Mouse (Mus musculus): ENCODE results near the gene Ppip5k1.

Ppip5k1 gene

DNA sequence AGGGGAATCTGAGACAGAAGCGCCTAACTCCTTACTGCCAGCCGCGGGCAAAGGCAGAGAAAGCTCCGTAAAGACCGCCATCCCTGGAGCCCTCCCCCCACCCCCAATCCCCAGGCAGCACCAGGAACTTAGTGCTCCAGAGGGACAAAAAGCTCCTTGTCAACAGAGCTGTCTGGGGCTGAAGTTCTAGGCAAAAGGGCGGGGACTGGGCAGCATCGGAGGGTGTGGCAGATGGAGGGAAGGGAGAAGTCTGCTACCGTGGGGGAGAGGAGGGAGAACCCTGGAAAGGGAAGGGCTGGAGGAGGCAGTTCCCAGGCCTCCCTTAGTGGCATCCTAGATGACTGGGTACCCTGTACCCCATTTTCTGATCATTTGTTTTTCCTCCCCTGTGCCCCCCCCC, 57.1 kb downstream of the Ppip5k1 start:
- DNase-seq (ENCODE audit: low read depth, low spot score), result no peak

DNA sequence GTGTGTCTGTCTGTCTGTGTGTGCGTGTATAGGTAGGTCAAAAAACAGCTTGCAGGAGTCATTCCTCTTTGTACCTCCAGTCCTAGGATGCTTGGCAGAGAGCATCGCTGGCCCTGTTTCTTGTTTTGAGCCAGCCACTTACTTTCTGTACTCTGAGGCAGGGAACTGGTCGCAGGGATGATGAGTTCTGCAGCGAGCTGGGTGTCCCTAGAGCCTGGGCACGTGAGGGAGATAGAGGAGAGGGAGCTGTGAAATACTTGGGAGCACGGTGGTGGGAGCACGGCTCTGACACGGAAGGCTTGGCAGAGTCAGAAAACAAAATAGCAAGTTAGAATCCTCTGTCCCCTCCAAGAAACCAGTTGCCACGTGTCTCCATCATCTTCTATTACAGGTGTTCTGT, 57.5 kb downstream of the Ppip5k1 start:
- DNase-seq (ENCODE audit: low read depth, low spot score), result no peak

DNA sequence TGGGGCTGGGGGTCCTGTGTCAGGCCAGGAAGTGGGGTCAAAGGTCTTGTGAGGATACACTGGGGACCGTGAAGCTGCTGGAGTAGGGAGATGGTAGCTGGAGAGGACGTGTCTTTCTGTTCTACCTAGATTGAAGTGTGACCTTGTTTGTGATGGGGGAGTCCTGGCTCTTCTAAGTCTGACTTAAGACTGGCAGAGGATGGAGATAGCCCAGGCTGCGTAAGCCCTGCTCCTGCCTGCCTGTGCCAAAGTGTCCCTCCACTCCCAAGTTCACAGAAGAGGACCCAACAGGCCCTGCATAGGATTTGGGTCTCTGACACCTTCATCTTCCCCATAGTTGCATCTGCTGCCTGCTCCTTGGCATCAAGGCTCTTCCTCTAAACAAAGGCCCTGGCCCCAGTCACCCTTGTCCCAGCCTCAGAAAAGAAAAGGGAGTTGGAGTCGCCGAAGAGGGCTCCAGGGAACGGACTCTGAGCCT, 58.4 kb downstream of the Ppip5k1 start:
- DNase-seq (ENCODE audit: low read depth, low spot score), result no peak

DNA sequence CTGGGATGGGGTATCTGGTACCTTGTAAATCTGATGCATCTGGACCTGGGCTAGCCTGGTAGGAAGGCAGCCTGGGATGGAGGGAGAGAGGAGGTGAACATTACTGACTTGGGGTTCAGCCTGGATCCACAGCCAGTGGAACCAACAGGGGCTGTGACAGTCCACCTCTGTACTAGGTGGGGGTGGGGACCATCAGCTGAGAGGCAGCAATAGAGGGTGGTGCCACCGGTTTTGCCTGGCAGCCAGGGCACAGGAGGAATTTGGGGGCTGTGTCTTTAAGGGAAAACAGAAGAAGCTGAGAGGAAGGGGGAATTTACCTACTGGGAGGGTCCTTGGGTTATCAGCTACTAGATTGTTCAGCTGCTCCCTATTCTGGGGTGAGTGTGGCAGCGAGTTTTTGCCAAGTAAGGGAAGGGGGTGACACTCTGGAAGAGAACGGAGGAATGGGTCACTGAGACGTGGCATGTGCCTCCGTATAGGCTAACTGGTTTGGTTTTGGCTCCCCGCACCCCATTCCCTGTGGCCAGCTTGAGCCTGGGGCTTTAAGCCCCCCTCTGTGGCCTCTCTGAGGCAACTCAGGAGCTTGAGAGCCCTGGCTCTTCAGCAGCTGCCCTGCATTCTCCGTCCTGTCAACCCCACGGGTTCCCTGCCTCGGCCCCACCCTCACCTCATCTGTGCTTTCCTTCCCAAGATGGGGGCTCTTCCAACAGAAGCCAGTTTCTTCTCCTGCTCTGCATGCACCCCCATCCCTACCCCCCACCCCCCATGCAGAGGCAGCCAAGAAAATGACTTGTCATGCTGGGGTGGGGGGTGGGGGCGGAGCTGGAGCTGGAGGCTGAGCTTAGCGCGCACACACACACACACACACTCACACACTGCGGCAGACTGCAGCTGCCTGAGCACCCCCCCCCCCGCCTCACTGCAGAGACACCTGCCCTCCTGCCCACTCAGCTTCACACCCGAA, 59.3 kb downstream of the Ppip5k1 start:
- DNase-seq (ENCODE audit: low read depth, low spot score), result no peak

DNA sequence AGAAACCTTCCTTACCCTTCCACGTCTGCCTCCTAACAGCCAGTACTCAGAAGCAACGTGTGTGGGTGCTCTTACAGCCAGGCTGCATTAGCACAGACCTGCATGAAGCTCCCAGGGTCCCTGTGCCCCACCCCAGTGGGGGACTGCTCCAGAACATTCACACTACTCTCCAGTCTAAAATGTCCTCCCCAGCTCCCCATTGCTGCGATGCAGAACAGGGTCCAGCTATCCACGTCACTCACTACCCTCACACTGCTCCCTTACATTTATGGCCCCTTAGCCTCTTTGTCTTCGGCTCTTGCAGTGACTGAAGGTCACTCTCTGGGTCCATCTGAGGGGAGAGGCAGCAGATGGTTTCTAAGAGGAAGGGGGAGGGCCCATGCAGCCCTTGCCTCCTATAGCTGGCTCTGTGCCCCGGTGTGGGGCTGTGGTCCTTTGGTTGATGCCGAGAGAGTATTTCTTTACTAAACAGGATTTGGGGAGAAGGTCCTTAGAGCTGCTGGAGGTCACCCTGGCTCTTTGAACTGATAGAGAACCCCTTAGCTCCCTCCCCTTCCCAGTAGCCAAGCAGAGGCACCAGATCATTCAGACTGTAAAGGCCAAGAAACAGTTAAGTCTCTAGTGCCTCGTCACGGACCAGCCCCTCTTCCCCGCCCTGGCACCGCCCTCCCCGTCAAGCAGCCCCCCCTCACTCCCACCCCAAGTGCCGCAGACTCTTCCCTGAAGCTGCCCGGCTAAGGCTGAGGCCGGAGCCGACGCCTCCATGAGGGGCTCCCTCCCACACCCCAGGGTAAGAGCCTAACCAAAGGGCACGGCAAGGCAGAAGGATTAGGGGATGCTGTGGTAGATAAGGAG, 60.2 kb downstream of the Ppip5k1 start:
- no peak for DNase-seq (ENCODE audit: low read depth, low spot score)

DNA sequence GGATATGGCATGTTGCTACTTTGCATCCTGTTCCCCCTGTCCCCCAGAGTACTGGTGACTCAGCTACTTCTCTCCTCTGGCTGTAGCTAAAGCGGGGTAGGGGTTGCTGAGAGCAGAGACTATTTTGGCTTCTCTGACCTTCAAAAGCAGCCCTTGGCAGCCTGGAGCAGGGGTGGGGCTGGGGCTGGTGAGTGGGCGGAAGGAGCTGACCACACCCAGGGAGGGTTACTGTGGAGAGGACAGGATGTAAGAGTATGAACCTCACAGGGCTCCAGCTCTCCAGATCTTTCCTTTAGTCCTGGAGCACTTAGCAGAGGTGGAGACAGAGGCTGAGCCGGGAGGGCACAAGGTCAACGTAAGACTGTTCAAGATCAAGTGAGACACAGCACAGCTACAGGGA, 61.0 kb downstream of the Ppip5k1 start:
- DNase-seq (ENCODE audit: low read depth, low spot score), result no peak

DNA sequence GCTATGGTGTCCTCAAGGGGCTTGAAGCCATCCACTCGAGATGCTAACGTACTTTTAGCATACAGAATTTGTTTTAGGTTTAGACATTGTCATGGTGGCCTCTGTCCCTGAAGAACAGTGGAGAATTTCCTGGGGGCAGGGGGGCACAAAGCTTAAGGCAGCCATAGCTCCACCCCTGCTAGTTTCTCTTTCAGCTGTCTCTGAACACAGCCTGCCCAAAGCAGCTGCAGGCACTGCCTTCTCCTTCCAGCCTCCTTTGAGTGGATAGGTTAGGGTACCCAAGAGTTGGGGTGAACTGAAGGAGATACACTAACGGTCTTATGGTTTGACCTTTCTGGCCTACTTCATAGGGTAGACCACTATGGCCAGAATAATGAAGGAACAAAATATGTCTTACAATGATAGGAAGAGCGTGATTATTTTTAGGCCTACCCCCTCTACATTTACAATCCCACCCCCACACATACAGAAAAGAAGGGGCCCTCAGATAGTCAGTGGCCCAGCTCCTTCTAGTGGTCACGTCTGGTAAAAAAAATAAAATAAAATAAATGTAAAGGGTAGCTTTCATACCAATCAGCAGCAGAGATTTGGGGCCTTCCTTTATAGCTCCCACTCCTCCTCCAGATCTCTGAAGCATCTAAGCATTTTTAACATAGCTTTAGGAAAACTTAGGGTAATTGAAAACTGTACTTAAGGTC, 62.7 kb downstream of the Ppip5k1 start:
- no peak for DNase-seq (ENCODE audit: low read depth, low spot score)

DNA sequence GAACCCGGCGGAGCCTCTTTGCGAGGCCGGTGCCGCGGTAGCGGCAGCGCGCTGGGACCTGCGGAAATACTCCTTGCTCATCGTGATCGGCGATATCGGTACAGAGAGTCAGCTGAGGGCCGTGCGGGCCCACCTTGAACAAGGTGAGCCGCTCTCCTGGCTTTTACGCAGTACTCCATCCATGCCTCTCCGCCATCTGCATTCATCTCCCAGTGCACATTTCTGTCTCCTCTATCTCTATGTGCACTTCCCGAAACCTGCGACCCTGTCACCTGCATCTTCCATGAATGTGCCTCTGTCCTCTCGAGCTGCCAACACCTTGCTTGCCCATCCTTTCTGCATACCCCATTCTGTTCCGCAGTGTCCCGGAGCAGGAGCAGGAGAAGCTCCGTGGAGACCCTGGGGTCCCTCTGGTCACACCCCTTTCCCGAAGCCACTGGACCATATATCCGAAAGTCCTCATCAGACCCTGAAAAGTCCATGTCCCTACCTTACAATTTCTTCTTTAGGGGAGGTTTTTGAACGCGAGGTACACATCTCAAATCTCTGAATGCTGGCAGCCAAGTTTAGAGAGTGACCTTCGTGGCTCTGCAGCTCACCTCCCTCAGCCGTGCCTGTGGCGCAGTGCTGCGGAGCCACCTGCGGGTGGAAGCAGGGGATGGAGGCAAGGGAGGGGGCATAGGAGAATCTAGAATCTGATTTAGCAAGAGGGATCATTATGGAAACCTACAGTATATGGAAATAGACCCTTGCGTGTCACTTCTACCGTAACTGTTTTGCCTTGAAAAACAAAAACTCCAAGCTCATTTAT, 65.3 kb downstream of the Ppip5k1 start:
- no peak for DNase-seq (ENCODE audit: low read depth, low spot score)

DNA sequence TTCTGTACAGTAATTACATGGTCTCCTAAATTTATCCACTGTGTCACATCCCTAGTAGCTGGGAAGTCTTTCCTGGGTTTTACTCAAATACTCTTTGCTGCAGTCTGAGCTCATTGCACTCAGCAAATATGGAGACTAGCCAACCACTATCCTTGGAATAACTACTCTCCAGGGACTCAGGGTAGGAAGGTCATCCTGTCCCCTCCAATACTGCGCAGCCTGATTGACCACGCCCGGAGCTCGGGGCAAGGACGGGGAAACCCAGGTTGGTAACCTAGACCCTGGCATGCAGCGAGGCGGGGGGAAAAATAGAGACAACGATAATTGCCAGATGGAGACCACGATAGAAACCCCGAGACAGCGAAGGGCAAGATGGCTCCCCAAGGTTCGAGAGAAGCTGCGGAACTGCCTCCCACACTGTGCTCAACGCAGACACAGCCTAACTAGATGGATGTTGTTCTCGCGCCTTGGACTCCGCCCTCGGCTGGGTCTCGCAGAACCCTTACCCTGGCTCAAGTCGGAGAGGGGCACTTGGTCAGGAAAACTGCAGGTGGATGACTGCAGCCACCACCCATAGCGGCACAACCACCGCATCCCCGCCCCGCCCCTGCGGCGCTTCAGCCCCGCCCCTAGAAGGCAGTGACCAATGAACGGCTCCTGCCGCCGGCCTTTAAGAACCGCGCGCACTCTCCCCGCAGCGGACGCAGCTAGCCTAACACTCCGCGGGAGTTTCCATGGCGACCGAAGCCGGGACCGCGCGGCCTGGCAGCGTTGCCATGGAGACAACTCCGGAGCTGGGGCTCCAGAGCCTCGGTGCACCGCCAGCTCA, 66.1 kb downstream of the Ppip5k1 start, which contains the start of gene Map1a:
Gene Map1a (plus strand): TSS at position 700 of the 829 bp plus-strand sequence.
- peak; percentile 84 for DNase-seq (ENCODE audit: low read depth, low spot score)

DNA sequence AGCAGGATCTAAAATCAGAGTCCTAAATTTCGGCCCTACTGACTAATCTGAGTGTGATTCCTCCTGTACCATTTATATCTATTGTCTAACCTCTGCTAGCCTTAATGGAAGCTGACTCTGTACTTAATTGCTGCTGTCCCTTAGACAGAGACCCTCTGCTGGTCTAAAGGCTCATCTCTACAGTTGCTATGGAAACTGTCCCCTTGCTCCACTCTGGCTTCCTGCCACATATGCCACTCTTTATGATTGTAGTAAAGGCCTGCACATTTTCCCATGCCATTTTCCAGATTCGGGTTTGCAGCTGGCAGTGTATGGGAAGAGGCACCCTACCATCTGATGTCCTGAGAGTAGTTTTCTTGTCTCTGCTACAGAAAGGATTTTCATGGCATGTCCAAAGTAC, 67.3 kb downstream of the Ppip5k1 start:
- DNase-seq (ENCODE audit: low read depth, low spot score), result no peak

DNA sequence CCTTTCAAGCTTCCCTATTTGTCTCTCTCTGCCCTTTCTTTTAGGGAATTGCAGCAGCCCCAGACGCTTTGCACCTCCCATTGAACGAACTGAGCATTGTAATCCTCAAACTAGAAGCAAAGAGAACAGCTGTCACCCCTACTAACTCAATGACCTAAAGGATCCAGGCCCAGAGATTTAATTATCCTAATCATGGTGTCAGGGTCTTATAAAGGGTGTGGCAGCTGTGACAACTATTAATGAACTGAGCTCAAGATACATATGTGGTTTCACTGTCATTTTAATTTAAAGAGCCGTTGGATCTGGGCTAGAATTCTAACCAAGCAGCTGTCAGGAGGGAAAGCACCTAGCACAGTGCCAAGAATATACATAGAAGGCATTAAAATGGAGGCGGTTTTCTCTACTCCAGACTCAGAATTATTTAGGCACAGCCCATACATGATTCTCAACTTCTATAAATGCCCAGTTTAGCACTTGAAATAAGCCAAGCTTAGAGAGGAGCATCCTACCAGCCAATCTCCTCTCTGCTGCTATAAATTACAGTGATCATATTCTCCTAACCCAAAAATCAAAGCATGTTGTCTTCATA, 83.2 kb downstream of the Ppip5k1 start:
- DNase-seq (ENCODE audit: low read depth, low spot score), result no peak

DNA sequence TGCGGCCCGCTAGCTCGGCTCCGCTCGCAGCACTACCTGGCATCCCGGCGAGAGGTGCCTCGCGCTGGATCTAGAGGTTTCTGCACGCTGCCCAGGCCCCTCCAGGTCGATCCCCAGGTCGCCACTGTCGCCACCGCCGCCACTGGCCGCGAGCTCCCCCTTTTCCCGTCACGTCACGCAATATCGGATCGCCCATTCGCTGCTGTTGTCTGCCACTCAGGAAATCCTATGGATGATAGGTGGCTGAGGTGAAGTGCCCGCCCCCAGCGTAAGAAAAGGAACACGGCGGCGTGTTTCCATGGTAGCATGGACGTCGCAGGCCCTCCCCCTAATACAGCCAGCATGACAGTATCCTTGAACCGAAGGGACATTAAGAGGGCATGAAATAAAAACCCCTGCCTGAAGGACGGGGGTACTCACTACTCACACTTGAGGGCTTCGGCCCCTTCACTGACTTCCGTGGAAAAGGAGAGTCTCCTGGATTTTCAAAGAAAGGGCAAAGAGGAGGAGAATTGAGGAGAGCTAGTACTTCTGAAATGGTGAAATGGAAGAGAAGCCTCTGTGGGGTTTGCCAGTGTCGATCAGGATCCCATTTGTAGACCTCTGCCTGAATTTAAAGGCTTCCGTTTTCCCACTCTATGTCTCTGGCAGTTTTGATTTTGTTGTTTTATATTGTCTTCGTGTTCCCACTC, 83.8 kb downstream of the Ppip5k1 start, which contains the start of gene Trp53bp1:
Gene Trp53bp1 (minus strand): TSS at position 172 of the 692 bp plus-strand sequence.
- DNase-seq (ENCODE audit: low read depth, low spot score), result peak; percentile 89

DNA sequence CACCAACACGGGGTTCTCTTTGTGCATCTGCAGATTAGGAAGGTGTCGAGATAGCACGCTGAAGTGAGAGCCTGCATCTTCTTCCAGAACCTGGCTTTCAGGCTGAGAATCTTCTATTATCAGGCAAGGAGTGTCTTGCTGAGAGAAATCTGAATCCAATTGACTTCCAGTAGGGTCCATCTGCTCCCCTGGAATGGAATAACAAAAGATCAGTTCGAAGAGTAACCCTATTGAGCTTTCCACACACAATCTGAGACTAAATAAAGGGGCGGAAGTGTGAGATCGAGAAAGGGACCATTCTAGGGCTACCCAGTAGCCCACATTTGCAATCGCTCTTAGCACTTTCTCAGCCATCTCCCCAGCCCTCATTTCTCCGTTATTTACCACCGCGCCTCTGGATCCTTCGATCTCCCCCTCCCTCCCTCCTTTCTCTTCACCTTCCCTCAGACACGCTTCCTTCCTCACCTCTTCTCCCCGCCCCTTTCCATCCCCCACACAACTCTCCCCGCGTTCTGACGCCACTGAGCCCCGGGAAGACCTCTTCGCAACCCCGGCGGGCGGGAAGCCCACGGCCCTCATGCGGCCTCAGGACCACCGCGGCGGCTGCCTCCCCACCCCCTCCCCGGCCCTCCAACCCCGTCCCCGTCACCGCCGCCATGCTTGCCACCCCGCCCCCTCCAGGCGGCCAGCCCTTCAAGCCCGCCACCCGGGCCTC, 84.5 kb downstream of the Ppip5k1 start:
- no peak for DNase-seq (ENCODE audit: low read depth, low spot score)

DNA sequence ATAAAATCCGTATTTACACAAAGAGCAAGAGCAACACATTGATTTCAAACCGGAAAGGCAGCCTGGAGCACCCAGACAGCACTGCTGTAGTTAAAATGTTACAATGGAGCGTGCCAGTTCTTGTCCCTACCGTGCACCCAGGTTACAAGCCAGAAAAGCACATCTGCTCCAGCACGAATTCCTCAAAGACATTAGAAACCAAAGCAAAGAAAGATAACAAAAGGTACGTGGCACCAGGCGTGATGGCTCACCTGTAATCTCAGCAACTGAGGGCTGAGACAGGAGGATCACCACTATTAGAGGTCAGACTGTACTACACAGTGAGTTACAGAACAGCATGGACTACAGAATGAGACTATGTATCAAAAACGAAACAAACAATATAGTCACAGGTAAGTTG, 86.8 kb downstream of the Ppip5k1 start:
- no peak for DNase-seq (ENCODE audit: low read depth, low spot score)

Data from c-Kit-negative CD71-positive TER-119-positive erythroid progenitor cells, embryonic 14.5 days (primary cell).